11 mouse cellular contexts compared by ENCODE assay signal in genomic region chr4:150837458-150837857, GRCm38 (mm10). TPM values are rescaled to one million over a fixed set of nuclear protein-coding genes. Genes with fewer than 3 reads are reported as not detected.
DNase-seq lines count a peak whose midpoint lies in the region; ATAC-seq and TF ChIP-seq lines count a peak whose summit lies in the region.
"Had no signal": no experiment of that assay in that cellular context is flagged by ENCODE, and none has a peak within 500 bp of the region (broad histone marks: within the 10 kb centered on the region; RNA-seq: fewer than 3 reads in every experiment).

No protein-coding gene starts in this region.

- no peak overlapping the region for H3K27ac ChIP-seq in liver, postnatal 0 days (ENCODE audit: low read depth)
- H3K27ac ChIP-seq in liver, embryonic 11.5 days (ENCODE audit: low read depth, low read length): no peak overlapping the region
- H3K27ac ChIP-seq in embryonic fibroblast, embryonic 13.5 days (ENCODE audit: insufficient read depth, low read length): peak overlapping the region; percentile 32
- H3K27ac ChIP-seq: forebrain, embryonic 10.5 days; midbrain, embryonic 12.5 days had no signal

- peak; percentile 50 for DNase-seq in liver, postnatal 0 days
- no peak for DNase-seq in liver, embryonic 11.5 days (ENCODE audit: low spot score)
- DNase-seq in kidney, postnatal 14 days: peak; percentile 66
- DNase-seq in skeletal muscle tissue, adult 2 months (ENCODE audit: low read depth, low spot score): peak; percentile 60
- no peak for DNase-seq in cerebellum, adult 11 months
- DNase-seq in left cerebral cortex, adult 18-20 months (ENCODE audit: low spot score in 2 of 2): no peak
- no peak for DNase-seq in testis, postnatal 10 days (ENCODE audit: low spot score)

- no peak for TF ChIP-seq POLR2A in embryonic fibroblast, embryonic 13.5 days (IDR thresholded peaks at IDR 0.05; ENCODE audit: low read depth, low read length)

- no peak for TF ChIP-seq EP300 in liver, postnatal 0 days (IDR thresholded peaks at IDR 0.05; ENCODE audit: low read depth)

- H3K36me3 ChIP-seq in liver, postnatal 0 days (replicated peaks; ENCODE audit: insufficient read depth, low read length): no peaks in the 10 kb centered on the region
- H3K36me3 ChIP-seq in liver, embryonic 11.5 days (ENCODE audit: control insufficient read depth, insufficient read depth, low read length): no peaks in the 10 kb centered on the region
- H3K36me3 ChIP-seq: forebrain, embryonic 10.5 days; midbrain, embryonic 12.5 days had no signal

- no peak for ATAC-seq in liver, postnatal 0 days
- no peak for ATAC-seq in liver, embryonic 11.5 days (replicated peaks; ENCODE audit: low FRiP score)
- ATAC-seq: hindbrain, embryonic 16.5 days had no signal

- H3K9ac ChIP-seq in liver, postnatal 0 days (replicated peaks): no peak overlapping the region
- H3K9ac ChIP-seq in liver, embryonic 11.5 days (ENCODE audit: low read depth, low read length): no peak overlapping the region
- H3K9ac ChIP-seq: midbrain, embryonic 12.5 days had no signal

- H3K27me3 ChIP-seq in liver, postnatal 0 days (ENCODE audit: insufficient read depth, low read length): no peaks in the 10 kb centered on the region
- no peaks in the 10 kb centered on the region; the same call in 1 of the 2 replicates for H3K27me3 ChIP-seq in liver, embryonic 11.5 days (replicated peaks; ENCODE audit: control insufficient read depth, insufficient read depth, low read length)

- no peak for TF ChIP-seq CTCF in liver, postnatal 0 days (IDR thresholded peaks at IDR 0.05; ENCODE audit: low read depth)
- TF ChIP-seq CTCF in embryonic fibroblast, embryonic 13.5 days (IDR thresholded peaks at IDR 0.05; ENCODE audit: borderline replicate concordance, insufficient read depth, low read length): no peak

- WGBS in liver, postnatal 0 days (ENCODE audit: insufficient replicate concordance): 39% methylated on average over 6 of the region's 6 CpGs
- WGBS in liver, embryonic 11.5 days: 66% methylated on average over 6 of the region's 6 CpGs

- no peaks in the 10 kb centered on the region for H3K9me3 ChIP-seq in liver, postnatal 0 days (ENCODE audit: low read length)
- no peaks in the 10 kb centered on the region for H3K9me3 ChIP-seq in liver, embryonic 11.5 days (ENCODE audit: control insufficient read depth, low read length)
- H3K9me3 ChIP-seq: forebrain, embryonic 10.5 days; midbrain, embryonic 12.5 days had no signal

- no peak overlapping the region for H3K4me2 ChIP-seq in liver, postnatal 0 days (ENCODE audit: low read depth, low read length)
- no peak overlapping the region for H3K4me2 ChIP-seq in liver, embryonic 11.5 days
- H3K4me2 ChIP-seq: midbrain, embryonic 12.5 days had no signal

- peaks cover 3% of the 10 kb centered on the region; the same call in 1 of the 2 replicates for H3K4me1 ChIP-seq in liver, postnatal 0 days (ENCODE audit: insufficient read depth)
- no peaks in the 10 kb centered on the region; the same call in 1 of the 2 replicates for H3K4me1 ChIP-seq in liver, embryonic 11.5 days (replicated peaks; ENCODE audit: control insufficient read depth, insufficient read depth, low read length)
- H3K4me1 ChIP-seq in embryonic fibroblast, embryonic 13.5 days (ENCODE audit: control insufficient read depth, insufficient read depth, low read length): peaks cover 2% of the 10 kb centered on the region; the same call in 1 of the 2 replicates
- H3K4me1 ChIP-seq: forebrain, embryonic 10.5 days; midbrain, embryonic 12.5 days had no signal

- no peak overlapping the region for H3K4me3 ChIP-seq in liver, postnatal 0 days (ENCODE audit: low read depth, low read length)
- no peak overlapping the region for H3K4me3 ChIP-seq in liver, embryonic 11.5 days (ENCODE audit: low read depth, low read length)
- no peak overlapping the region for H3K4me3 ChIP-seq in embryonic fibroblast, embryonic 13.5 days (ENCODE audit: insufficient read depth, low read length)
- H3K4me3 ChIP-seq: forebrain, embryonic 10.5 days; midbrain, embryonic 12.5 days had no signal

RNA-seq across cellular contexts. Expression of gene Errfi1, which starts 16.3 kb away (rescaled TPM):
- polyA plus RNA-seq in liver, postnatal 0 days (2015; fragmentation: Nextera tagmentation; extraction: Ambion mirVana): 141 and 148 TPM in 2 replicates
- 26.2 and 27.7 TPM in 2 replicates for polyA plus RNA-seq in liver, embryonic 11.5 days (2014; fragmentation: Nextera tagmentation; extraction: Ambion mirVana)
- polyA plus RNA-seq in embryonic fibroblast, embryonic 13.5 days (2011; ENCODE audit: insufficient read length, low read depth, missing spikeins): 83.1 and 105 TPM in 2 replicates
- 10 to 100 TPM; 29.7 to 32.6 TPM for total RNA-seq in left cerebral cortex, adult 18-20 months (2021)

Comparison
In these comparisons a context has a peak if more than half of its experiments do, and no peak if none do; other contexts are left out.
1. DNase-seq: peak in liver, postnatal 0 days (single experiment), kidney, postnatal 14 days (single experiment) and skeletal muscle tissue, adult 2 months (single experiment); none in liver, embryonic 11.5 days (single experiment), cerebellum, adult 11 months (single experiment), left cerebral cortex, adult 18-20 months (0 of 2) and testis, postnatal 10 days (single experiment).